Mouse (Mus musculus) macrophage (primary cell): ENCODE data around the gene Ifna11. TPM values are rescaled to one million over a fixed set of nuclear protein-coding genes. Genes with fewer than 3 reads are reported as not detected.
"Not testable (repeated sequence)": the region's sequence is repeated elsewhere in the genome, so short reads cannot be mapped to it uniquely, and the experiment has no call there.

ENCODE experiments used
- H3K27ac ChIP-seq: fragments of 350-480 bp; formaldehyde crosslinking; 2 replicates; pipeline ENCODE4 v1.9.0; 2021
- H3K36me3 ChIP-seq: fragments of 350-480 bp; formaldehyde crosslinking; 2 replicates; pipeline ENCODE4 v1.9.0; 2021; ENCODE audit errors: inconsistent target
- H3K4me3 ChIP-seq: fragments of 350-480 bp; formaldehyde crosslinking; 2 replicates; pipeline ENCODE4 v1.9.0; 2021; ENCODE audit errors: inconsistent target
- H3K79me2 ChIP-seq: fragments of 350-480 bp; formaldehyde crosslinking; 2 replicates; pipeline ENCODE4 v1.9.0; 2021; ENCODE audit errors: inconsistent target
- WGBS: methylation state at CpG from one replicate; pipeline ENCODE4 v1.1.7; 2026; ENCODE audit warnings: inconsistent platforms; ENCODE audit not compliant: missing documents; 5-methylcytosine and 5-hydroxymethylcytosine counted together
- polyA plus RNA-seq: library from polyadenylated mRNA; stranded (reverse); fragments of 250-400 nt; gene quantifications from 3 replicates; pipeline ENCODE4 v1.2.4, GENCODE M21; 2018; ENCODE audit warnings: inconsistent platforms

Ifna11 gene
- polyA plus RNA-seq, 1 experiment from 2014 or later: not detected

GRCm38 (mm10) chr4:88805761-88806160, 14.0 kb upstream of the Ifna11 start:
- WGBS: no CpG with 5 or more reads among the region's 34 CpGs
- H3K79me2 ChIP-seq, H3K36me3 ChIP-seq, H3K27ac ChIP-seq, H3K4me3 ChIP-seq: not testable (repeated sequence)

DNA sequence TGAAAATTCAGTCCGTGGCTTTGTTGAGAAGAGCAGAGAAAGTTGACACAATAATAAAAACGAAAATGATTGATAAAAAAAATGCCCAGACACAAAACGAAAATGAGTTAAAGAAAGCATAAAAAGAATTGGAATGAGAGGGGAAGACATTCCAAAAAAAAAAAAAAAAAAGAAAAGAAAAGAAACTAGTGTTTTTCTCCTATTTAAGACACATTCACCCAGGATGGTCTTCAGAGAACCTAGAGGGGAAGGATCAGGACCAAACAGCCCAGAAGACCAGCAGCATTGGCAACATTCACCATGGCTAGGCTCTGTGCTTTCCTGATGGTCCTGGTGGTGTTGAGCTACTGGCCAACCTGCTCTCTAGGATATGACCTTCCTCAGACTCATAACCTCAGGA, 3.8 kb upstream of the Ifna11 start, which contains the start of gene Ifna7:
TSS of gene Ifna7 (plus strand) at position 301 of the 400 bp plus-strand sequence.
- no peaks in the 10 kb centered on the region for H3K36me3 ChIP-seq
- no peak within 1 kb of the TSS for H3K27ac ChIP-seq
- H3K4me3 ChIP-seq: no peak within 1 kb of the TSS
- no peaks in the 10 kb centered on the region for H3K79me2 ChIP-seq
- 80% methylated on average over 2 of the region's 3 CpGs for WGBS

GRCm38 (mm10) chr4:88822995-88823394, 3.2 kb downstream of the Ifna11 start:
- Histone ChIP-seq H3K4me3 (no peak overlapping the region), H3K27ac (no peak overlapping the region), H3K36me3 (no peaks in the 10 kb centered on the region), H3K79me2 (no peaks in the 10 kb centered on the region)
- 0% methylated on average over 3 of the region's 4 CpGs for WGBS

DNA sequence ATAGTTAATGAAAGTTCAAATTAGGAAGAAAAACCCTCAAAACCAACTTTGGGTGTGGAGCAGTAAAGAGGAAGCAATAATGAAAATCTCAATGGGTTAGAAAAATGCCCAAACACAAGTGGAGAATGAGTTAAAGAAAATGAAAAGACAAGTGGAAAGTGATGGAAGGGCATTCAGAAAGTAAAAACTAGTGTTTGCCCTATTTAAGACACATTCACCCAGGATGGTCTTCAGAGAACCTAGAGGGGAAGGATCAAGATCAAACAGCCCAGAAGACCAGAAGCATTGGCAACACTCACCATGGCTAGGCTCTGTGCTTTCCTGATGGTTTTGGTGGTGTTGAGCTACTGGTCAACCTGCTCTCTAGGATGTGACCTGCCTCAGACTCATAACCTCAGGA, 7.4 kb downstream of the Ifna11 start, which contains the start of gene Ifna6:
TSS of gene Ifna6 (plus strand) at position 301 of the 400 bp plus-strand sequence.
- H3K27ac ChIP-seq, H3K36me3 ChIP-seq, H3K4me3 ChIP-seq, H3K79me2 ChIP-seq: not testable (repeated sequence)

- Histone ChIP-seq H3K79me2 (no peaks in the 10 kb centered on the region), H3K4me3 (no peak overlapping the region), H3K36me3 (no peaks in the 10 kb centered on the region), H3K27ac (no peak overlapping the region)
- 41% methylated on average over 3 of the region's 4 CpGs for whole genome bisulfite sequencing
Measured at GRCm38 (mm10) chr4:88830523-88830922, 10.8 kb downstream of the Ifna11 start.

DNA sequence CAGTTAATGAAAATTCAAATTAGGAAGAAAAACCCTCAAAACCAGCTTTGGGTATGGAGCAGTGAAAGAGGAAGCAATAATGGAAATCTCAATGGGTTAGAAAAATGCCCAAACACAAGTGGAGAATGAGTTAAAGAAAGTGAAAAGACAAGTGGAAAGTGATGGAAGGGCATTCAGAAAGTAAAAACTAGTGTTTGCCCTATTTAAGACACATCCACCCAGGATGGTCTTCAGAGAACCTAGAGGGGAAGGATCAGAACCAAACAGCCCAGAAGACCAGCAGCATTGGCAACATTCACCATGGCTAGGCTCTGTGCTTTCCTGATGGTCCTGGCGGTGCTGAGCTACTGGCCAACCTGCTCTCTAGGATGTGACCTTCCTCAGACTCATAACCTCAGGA, 15.5 kb downstream of the Ifna11 start, which contains the start of gene Ifna5:
TSS of gene Ifna5 (plus strand) at position 301 of the 400 bp plus-strand sequence.
- H3K79me2 ChIP-seq, H3K36me3 ChIP-seq, H3K4me3 ChIP-seq, H3K27ac ChIP-seq: not testable (repeated sequence)
- 71% methylated on average over 1 of the region's 1 CpGs for WGBS

DNA sequence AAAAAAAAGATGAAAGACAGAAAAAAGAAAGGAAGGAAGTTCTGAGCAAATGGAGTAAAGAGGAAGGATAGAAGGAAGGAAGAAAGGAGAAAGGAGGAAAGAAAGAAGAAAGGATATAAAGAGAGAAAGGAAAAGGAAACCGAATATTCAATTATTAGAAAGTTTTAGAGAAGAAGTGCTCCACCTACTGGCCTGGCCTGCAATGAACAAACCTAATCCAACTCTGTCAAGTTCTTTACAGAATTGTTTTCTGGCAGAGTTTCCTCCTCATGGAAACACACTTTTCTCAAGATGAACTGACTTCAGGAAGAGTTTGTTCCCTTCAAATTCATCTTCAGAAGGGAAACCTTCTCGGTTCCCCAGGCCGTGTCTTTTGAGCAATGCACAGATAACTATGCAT, 19.1 kb downstream of the Ifna11 start:
- Histone ChIP-seq H3K36me3 (no peaks in the 10 kb centered on the region), H3K27ac (no peak overlapping the region), H3K4me3 (no peak overlapping the region), H3K79me2 (no peaks in the 10 kb centered on the region)
- WGBS: 26% methylated on average over 3 of the region's 3 CpGs

- Histone ChIP-seq H3K4me3 (no peak overlapping the region), H3K36me3 (no peaks in the 10 kb centered on the region), H3K79me2 (no peaks in the 10 kb centered on the region), H3K27ac (no peak overlapping the region)
- 19% methylated on average over 3 of the region's 3 CpGs for WGBS
Measured at GRCm38 (mm10) chr4:88840058-88840457, 20.3 kb downstream of the Ifna11 start.

- no peak within 1 kb of the TSS for H3K27ac ChIP-seq
- WGBS: 83% methylated on average over 2 of the region's 2 CpGs
- no peaks in the 10 kb centered on the region for H3K79me2 ChIP-seq
- no peaks in the 10 kb centered on the region for H3K36me3 ChIP-seq
- no peak within 1 kb of the TSS for H3K4me3 ChIP-seq
Measured at GRCm38 (mm10) chr4:88841438-88841911, 21.7 kb downstream of the Ifna11 start, which contains the start of gene Ifna4. Gene Ifna4, plus strand, starts transcription at chr4:88841861.

- H3K4me3 ChIP-seq: no peak overlapping the region
- no peak overlapping the region for H3K27ac ChIP-seq
- H3K79me2 ChIP-seq: no peaks in the 10 kb centered on the region
- 44% methylated on average over 2 of the region's 2 CpGs for WGBS
- H3K36me3 ChIP-seq: no peaks in the 10 kb centered on the region
Measured at GRCm38 (mm10) chr4:88845334-88845733, 25.6 kb downstream of the Ifna11 start.

- WGBS: 8% methylated on average over 1 of the region's 1 CpGs
- Histone ChIP-seq H3K36me3 (no peaks in the 10 kb centered on the region), H3K79me2 (no peaks in the 10 kb centered on the region), H3K4me3 (no peak within 1 kb of the TSS), H3K27ac (no peak within 1 kb of the TSS)
Measured at GRCm38 (mm10) chr4:88849698-88850097, 29.9 kb downstream of the Ifna11 start, which contains the start of gene Ifna1. Gene Ifna1, plus strand, starts transcription at chr4:88850087.

GRCm38 (mm10) chr4:88851026-88851763, 31.4 kb downstream of the Ifna11 start:
- H3K36me3 ChIP-seq: no peaks in the 10 kb centered on the region
- no peak overlapping the region for H3K4me3 ChIP-seq
- H3K79me2 ChIP-seq: no peaks in the 10 kb centered on the region
- no peak overlapping the region for H3K27ac ChIP-seq
- whole genome bisulfite sequencing: 82% methylated on average over 4 of the region's 4 CpGs

DNA sequence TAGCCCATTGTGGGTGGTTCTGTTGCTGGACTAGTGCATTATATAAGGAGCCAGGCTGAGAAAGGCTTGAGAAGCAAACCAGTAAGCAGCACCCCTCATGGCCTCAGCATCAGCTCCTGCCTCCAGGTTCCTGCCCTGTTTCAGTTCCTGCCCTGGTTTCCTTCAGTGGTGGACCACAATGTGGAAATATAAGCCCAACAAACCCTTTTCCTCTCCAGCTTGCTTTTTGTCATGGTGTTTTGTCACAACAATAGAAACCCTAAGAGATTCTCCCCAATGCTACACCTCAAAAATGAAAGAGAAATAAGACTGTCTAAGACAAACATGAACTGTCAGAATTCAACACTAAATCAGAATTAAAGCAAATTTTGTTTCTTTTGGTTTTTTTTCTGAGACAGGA, 39.5 kb downstream of the Ifna11 start:
- H3K27ac ChIP-seq: no peak overlapping the region
- no peaks in the 10 kb centered on the region for H3K36me3 ChIP-seq
- no peaks in the 10 kb centered on the region for H3K79me2 ChIP-seq
- H3K4me3 ChIP-seq: no peak overlapping the region

DNA sequence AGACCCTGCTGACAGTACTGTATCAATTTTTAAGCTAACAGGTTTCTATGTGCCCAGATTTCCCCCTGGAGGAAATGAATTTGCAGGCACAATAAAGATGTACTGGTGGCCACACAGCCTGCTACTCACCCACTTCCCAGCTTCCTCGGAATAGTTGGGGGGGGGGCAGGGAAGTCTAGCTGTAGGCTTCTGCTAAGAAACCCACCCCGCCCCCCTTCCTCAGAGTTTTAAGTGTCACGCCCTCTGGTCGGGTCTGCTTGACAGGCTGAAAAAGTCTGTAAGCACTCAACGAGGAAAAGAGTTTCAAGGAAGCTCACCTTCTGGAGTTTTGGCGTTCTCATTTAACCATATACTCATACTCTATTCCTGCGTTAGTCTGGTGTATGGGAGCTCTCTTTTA, 43.5 kb downstream of the Ifna11 start:
- 50% methylated on average over 7 of the region's 7 CpGs for WGBS
- H3K36me3 ChIP-seq: no peaks in the 10 kb centered on the region
- no peak overlapping the region for H3K27ac ChIP-seq
- H3K4me3 ChIP-seq: no peak overlapping the region
- no peaks in the 10 kb centered on the region for H3K79me2 ChIP-seq

GRCm38 (mm10) chr4:88864599-88864998, 44.8 kb downstream of the Ifna11 start:
- Histone ChIP-seq H3K4me3 (no peak overlapping the region; the same call in 1 of the 2 replicates), H3K36me3 (no peaks in the 10 kb centered on the region), H3K27ac (peak overlapping the region; percentile 75), H3K79me2 (no peaks in the 10 kb centered on the region)
- WGBS: 7% methylated on average over 9 of the region's 9 CpGs
